Comparison of ENCODE assay signal across 11 mouse cellular contexts in genomic region chr11:63134742-63135482, GRCm38 (mm10). TPM values are rescaled to one million over a fixed set of nuclear protein-coding genes. Genes with fewer than 3 reads are reported as not detected.
A peak's percentile ranks its signal among the peaks of the same experiment; 100 is the strongest.
DNase-seq lines count a peak whose midpoint lies in the region; ATAC-seq and TF ChIP-seq lines count a peak whose summit lies in the region.
"Had no signal": no experiment of that assay in that cellular context is flagged by ENCODE, and none has a peak within 500 bp of the region (broad histone marks: within the 10 kb centered on the region; RNA-seq: fewer than 3 reads in every experiment).

No protein-coding gene starts in this region.

- no peak overlapping the region for H3K4me3 ChIP-seq in layer of hippocampus, adult 2 months
- H3K4me3 ChIP-seq: forebrain, embryonic 15.5 days; liver, embryonic 15.5 days; neural tube, embryonic 12.5 days had no signal

- peak overlapping the region; percentile 72 for H3K27ac ChIP-seq in layer of hippocampus, adult 2 months
- H3K27ac ChIP-seq: liver, embryonic 15.5 days; neural tube, embryonic 12.5 days had no signal

- TF ChIP-seq CTCF in layer of hippocampus, adult 2 months (conservative IDR thresholded peaks at IDR 0.05), result no peak

- DNase-seq in cerebellum, postnatal 14 days, result peak; percentile 28 to 42
- DNase-seq in cerebellum, adult 8-10 months, result no peak
- DNase-seq in layer of hippocampus, adult 2 months (ENCODE audit: low spot score in 2 of 2), result no peak
- no peak for DNase-seq in layer of hippocampus, postnatal 10 days (ENCODE audit: low spot score in 2 of 2)
- peak; percentile 34 for DNase-seq in MN1 (ENCODE audit: low spot score)
- peak; percentile 57 to 59 for DNase-seq in heart, postnatal 10 days
- no peak for DNase-seq in frontal cortex, postnatal 10 days (ENCODE audit: low spot score in 2 of 2)

- no peak for ATAC-seq in erythroblast, adult 5-6 weeks (replicated peaks; ENCODE audit: low FRiP score, poor library complexity, severe bottlenecking)

- intact Hi-C loops in heart, postnatal 10 days (cut with DNase I), result loop anchor here (1.0 to 5.0 kb wide), 3 partner anchors 153 to 393 kb away; no protein-coding TSS in a partner anchor

RNA-seq across cellular contexts. Expression of gene Pmp22, which starts 6.1 kb away (rescaled TPM):
- total RNA-seq in layer of hippocampus, adult 2 months (2021), result 10 to 100 TPM; 17.9 to 21.4 TPM
- total RNA-seq in layer of hippocampus, postnatal 10 days (2021), result 10 to 100 TPM; 18.3 to 21.0 TPM
- 100 to 1,000 TPM in 1 of 2 experiments, 10 to 100 TPM in 1; 81.7 to 120 TPM for total RNA-seq in heart, postnatal 10 days (2021)
- total RNA-seq in erythroblast, adult 5-6 weeks (2015; ENCODE audit: low replicate concordance), result 3.8 TPM in 1 of 2 replicates, not detected in the other
- total RNA-seq in erythroblast, adult 5-6 weeks (2017; ENCODE audit: low replicate concordance), result 0.28 TPM in 1 of 2 replicates, not detected in the other

Comparison
In these comparisons a context has a peak if more than half of its experiments do, and no peak if none do; other contexts are left out.
1. DNase-seq: peak in cerebellum, postnatal 14 days (2 of 2), MN1 (single experiment) and heart, postnatal 10 days (2 of 2); none in cerebellum, adult 8-10 months (single experiment), layer of hippocampus, adult 2 months (0 of 2), layer of hippocampus, postnatal 10 days (0 of 2) and frontal cortex, postnatal 10 days (0 of 2).